Mouse (Mus musculus): ENCODE measurements around the gene Ccdc155.

Ccdc155 gene

DNA sequence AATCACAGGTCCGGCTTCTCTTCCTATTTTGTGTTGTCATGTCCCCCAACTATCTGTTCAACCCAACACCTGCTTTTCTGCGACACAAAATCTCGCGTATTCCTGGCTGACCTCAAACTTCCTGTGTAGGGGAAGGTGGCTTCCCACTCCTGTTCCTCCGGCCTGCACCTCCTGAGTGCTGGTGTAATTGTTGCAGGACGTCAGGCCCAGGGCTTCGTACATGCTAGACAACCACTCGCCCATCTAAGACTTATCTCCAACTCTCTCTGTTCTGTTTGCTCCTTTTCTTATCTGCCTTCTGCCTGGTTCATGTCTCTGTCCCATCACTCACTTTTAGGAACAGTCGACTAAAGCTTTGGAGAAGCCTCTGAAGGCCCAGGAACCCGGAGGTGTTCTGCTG lies 6.4 kb upstream of the Ccdc155 start:
- ChIA-PET CTCF (interaction anchor here in 1 of 4 experiments (1.1 kb wide), 1 partner anchor 38 kb away, joined by 4 read pairs; no protein-coding TSS in a partner anchor), POLR2A (interaction anchor here in 3 of 4 experiments (0.6 to 1.1 kb wide), 5 partner anchors 10 to 360 kb away, joined by 3 to 4 read pairs (median 3); no protein-coding TSS in a partner anchor)

DNA sequence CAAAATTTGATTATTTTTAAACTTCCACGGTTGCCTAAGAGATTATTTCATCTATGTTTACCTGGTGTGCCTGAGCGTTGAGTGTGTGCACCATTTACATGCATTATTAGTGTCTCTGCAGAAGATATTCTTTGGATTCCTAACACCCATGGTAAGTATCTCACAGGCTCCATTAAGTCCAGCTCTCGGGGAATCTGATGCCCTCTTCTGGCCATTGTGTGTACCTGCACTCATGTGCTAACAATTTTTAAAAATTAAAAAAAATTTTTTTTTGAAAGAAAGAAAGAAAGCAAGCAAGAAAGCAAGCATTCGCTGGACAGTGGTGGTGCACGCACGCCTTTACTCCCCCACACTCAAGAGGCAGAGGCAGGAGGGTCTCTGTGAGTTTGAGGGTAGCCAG lies 3.6 kb upstream of the Ccdc155 start:
- ChIA-PET CTCF (interaction anchor here in 3 of 4 experiments (0.6 to 2.7 kb wide), 9 partner anchors 10 to 626 kb away, joined by 3 to 10 read pairs (median 3); partner anchors contain the start of genes Aldh16a1 (in 1 of the 3) and Pih1d1 (in 1 of the 3)), POLR2A (interaction anchor here in 3 of 4 experiments (0.5 to 2.5 kb wide), 11 partner anchors 20 to 436 kb away, joined by 3 to 10 read pairs (median 5); partner anchors contain the start of genes Aldh16a1 (in 1 of the 3) and Cd37 (in 1 of the 3))

DNA sequence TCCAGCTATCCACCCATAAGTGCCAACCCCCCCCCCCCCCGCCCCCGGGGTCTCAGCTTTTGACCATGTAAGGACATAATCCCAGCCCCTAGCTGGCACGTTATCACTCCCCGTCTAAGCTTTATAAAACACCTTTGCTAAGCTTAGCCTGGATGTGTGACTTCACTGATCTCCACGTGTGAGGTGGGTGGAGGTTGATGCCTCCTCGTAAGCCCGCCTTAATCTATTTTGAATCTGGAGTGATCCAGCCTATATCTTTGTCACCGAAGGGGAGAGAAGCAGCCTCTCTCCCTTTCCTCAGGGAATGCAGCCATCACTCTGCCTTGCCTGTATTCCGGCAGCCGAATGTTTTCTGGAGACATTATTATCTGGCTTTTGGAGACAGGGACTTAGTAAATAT lies 2.0 kb downstream of the Ccdc155 start:
- ChIA-PET POLR2A (interaction anchor here in 3 of 4 experiments (0.5 to 1.4 kb wide), 7 partner anchors 48 to 603 kb away, joined by 3 to 4 read pairs (median 3); partner anchors contain the start of gene Aldh16a1 (in 2 of the 3)), CTCF (interaction anchor here in 1 of 4 experiments (0.6 to 0.7 kb wide), 4 partner anchors 33 to 129 kb away, joined by 3 read pairs; no protein-coding TSS in a partner anchor)

DNA sequence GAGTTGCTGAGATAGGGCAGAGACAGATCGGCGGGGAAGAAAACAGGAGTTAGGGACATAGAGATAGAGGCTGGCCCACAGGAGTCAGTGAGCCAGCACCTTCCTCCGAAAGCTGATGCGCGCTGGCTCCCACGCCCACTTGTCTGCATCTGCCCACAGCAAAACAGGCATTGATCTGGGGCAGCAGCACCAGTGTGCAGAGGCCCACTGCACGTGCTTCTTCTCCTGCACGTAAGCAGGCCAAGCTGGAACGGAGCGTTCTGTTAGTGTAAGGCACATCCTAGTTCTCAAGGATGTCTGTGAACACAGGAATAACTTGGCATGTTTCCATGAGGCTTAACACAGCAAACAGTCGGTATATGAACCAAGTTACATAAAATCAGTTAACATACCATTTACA lies 5.7 kb downstream of the Ccdc155 start:
- ChIA-PET POLR2A (interaction anchor here (0.5 to 2.4 kb wide), 30 partner anchors 9 to 561 kb away, joined by 3 to 13 read pairs (median 3); partner anchors contain the start of genes Aldh16a1 (in 2 of the 4), Pih1d1 (in 2 of the 4), Cd37 (in 1 of the 4) and Rcn3 (in 1 of the 4)), CTCF (interaction anchor here (0.5 to 3.2 kb wide), 41 partner anchors 8 to 236 kb away, joined by 3 to 37 read pairs (median 4); partner anchors contain the start of genes Flt3l (in 1 of the 4), Gm45713 (in 1 of the 4), Gys1 (in 1 of the 4) and Rras (in 1 of the 4))

DNA sequence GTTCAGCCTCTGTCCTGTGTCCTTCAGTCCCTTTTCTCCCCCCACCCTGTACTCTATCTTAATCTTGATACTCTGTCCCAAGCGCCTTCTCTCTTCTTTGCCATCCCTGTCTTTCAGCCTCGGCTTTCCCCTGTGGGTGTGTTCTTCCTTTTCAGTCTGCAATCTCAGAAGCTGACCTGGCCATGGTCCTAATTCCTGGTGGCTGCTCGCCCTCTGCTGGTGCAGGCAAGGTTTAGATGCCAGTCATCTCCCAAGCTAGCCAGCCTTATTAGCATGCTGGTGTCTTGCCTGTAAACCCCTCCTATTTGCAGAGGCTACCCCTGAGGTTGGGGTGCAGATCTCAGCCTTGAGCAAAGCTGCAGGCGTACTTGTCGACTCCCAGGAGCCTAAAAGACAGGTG lies 6.3 kb downstream of the Ccdc155 start:
- POLR2A ChIA-PET, result interaction anchor here (0.6 to 2.4 kb wide), 26 partner anchors 9 to 193 kb away, joined by 3 to 13 read pairs (median 4); partner anchors contain the start of genes Aldh16a1 (in 2 of the 4), Pih1d1 (in 2 of the 4), Cd37 (in 1 of the 4) and Rcn3 (in 1 of the 4)

DNA sequence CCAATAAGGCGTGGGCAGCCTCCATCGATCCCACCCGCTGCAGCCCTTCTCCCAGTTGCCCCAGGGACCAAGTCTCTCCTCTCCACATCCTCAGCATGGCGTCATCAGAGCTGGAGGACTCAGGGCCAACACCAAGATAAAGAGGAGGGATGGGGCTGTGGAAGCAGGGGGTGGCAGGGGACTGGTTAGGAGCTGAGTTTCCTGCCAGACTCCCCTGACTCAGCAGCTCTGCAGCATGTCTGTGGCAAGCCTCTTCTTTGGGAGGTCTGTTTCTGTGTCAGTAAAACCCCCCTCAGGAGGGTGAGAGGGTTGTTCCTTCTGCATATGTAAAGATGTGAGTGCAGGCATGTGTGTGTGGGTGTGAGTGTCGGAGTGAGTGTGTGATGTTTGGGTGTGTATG lies 7.7 kb downstream of the Ccdc155 start:
- CTCF ChIA-PET, result interaction anchor here in 3 of 4 experiments (0.6 to 3.2 kb wide), 9 partner anchors 15 to 238 kb away, joined by 3 to 37 read pairs (median 6); partner anchors contain the start of genes Slc17a7 (in 2 of the 3) and Gys1 (in 1 of the 3)
- POLR2A ChIA-PET, result interaction anchor here in 1 of 4 experiments (0.7 to 1.8 kb wide), 5 partner anchors 12 to 381 kb away, joined by 3 to 4 read pairs (median 3); partner anchors contain the start of genes Il4i1, Nup62 and Slc6a16

More for the DNA sequence above, 6.3 kb downstream of the Ccdc155 start:
- CTCF ChIA-PET, result interaction anchor here (0.5 to 3.2 kb wide), 42 partner anchors 8 to 236 kb away, joined by 3 to 37 read pairs (median 4); partner anchors contain the start of genes Flt3l (in 1 of the 4), Gm45713 (in 1 of the 4), Gys1 (in 1 of the 4) and Rras (in 1 of the 4)

DNA sequence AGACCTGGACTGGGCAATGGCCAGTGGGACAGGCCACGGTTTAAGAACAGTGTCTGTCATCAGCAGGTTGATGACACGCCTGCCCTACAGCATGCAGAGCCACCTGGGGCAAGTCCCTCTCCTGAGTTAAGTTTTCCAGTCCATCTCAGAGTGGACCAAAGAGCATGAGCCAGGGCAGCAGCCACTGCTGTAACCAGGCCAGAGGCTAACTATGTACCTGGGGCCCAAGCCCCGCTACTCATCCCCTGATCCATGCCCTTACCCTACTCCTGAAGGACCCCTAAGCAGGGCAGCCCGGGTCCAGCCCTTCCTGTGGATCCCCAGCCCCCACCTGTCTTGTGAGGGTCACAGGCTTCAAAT lies 8.5 kb downstream of the Ccdc155 start:
- POLR2A ChIA-PET, result interaction anchor here in 3 of 4 experiments (0.5 to 1.4 kb wide), 5 partner anchors 8 to 45 kb away, joined by 3 to 6 read pairs (median 4); partner anchors contain the start of genes Ccdc155 (in 1 of the 3) and Slc6a16 (in 1 of the 3)
- CTCF ChIA-PET, result no interaction called here

DNA sequence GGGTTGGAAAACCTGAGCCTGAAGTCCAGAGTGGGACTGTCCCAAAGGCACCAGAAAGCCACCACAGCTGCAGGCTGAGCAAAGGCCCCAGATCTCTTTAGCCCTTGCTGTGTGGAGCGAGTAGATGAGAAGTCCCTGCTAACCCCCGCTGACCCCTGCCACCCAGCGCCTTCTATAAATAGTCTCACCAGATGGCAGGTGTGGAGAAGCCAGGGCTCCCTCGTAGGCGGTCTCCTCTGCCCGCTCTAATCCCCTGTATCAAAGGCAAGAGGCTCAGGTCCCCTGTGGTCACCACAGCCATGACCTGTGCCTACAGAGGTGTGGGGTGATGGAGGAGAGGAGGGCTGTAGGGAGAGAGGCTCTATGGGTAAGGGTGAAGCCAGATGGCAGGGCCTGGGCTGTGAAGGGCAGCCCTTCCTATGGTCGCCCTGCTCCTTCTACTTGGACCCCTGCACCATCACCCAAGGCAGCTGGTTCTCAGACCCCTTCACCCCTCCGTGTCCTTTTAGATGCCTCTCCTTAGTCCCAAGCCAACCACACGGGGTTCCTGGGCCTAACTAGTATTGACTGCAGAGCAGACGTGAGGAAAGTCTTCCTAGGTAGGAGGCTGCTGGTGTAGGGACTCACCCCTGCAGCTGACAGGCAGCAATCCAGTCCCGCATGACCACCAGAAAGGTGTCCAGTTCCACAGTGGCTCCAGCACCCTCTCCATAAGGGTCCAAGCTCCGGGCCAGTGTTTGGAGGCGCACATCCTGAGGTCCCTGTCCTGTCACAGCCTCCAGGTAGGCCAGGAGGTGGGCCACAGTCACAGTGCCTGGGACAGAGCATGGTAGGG lies 9.1 kb downstream of the Ccdc155 start:
- POLR2A ChIA-PET, result interaction anchor here in 3 of 4 experiments (0.5 to 1.7 kb wide), 9 partner anchors 8 to 106 kb away, joined by 3 to 7 read pairs (median 4); partner anchors contain the start of gene Ccdc155 (in 1 of the 3)

DNA sequence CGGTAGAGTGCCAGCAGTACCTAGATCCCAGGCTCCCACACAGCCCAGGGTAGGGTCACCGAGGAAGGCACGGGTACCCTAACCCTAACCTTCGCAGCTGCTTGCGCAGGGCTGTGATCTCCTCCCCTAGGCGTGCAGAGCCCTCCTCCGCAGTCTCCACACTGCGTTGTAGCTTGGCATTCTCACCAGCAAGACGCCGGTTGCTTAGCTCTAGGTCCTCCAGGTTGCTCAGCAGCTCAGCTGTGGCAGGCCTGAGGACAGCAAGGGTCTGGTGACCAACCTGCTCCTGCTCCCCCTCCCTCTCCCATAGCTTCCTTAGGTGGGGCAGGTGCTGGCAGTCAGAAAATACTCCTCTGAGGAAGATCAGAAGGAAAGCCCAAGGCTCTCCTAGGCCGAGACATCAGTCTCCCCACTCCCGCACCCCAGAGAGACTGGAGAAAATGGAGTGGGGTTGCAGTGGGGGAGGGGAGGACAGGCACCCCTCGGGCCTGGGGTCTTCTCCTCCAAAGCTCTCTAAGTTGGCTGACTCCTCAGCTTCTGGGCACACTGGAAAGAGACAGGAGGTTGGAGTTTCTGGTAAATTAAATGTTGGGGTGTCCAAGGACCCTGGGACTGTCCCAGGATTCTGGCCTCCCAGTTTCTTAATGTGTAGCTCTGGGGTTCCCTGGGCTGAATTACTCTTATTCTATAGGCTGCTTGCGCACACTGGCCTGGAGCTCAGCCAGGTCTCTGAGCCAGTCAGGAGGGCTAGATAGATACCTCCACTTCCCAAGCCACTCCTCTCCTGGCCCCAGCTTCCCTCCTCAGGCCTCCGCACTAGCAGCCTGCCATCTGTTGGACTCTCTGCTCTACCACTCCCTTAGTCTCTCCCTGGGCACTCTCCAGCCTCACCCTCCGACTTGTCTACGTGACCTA lies 10.6 kb downstream of the Ccdc155 start:
- POLR2A ChIA-PET, result interaction anchor here in 3 of 4 experiments (0.6 to 1.7 kb wide), 15 partner anchors 8 to 175 kb away, joined by 3 to 13 read pairs (median 3); partner anchors contain the start of genes Ccdc155 (in 2 of the 3), Rps11 (in 1 of the 3) and Tead2 (in 1 of the 3)
- CTCF ChIA-PET, result interaction anchor here in 3 of 4 experiments (0.6 to 3.5 kb wide), 13 partner anchors 10 to 115 kb away, joined by 3 to 15 read pairs (median 4); partner anchors contain the start of genes Ccdc155 (in 1 of the 3), Flt3l (in 1 of the 3) and Gm45713 (in 1 of the 3)

More for the DNA sequence above, 9.1 kb downstream of the Ccdc155 start:
- CTCF ChIA-PET, result interaction anchor here in 1 of 4 experiments (0.7 to 1.8 kb wide), 2 partner anchors 21 to 33 kb away, joined by 3 to 5 read pairs; no protein-coding TSS in a partner anchor

DNA sequence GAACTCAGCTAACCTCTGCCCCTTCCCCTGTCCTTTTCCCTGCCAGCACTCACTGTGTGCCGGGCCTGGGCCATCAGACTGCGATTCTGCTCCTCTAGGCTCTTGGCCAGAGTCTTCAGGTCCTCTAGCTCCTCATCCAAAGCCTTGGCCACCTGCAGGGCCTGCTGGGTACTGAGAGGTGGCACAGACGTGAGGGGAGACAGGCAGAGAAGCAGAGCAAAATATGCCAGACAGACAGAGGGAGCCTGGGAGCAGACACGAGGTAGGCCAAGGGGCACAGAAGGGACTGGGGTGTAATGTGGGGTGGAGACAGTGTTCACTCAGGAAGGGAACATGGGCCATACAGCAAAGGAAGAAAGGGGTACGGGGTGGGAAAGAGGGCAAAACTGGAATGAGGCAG lies 11.3 kb downstream of the Ccdc155 start:
- CTCF ChIA-PET, result interaction anchor here in 3 of 4 experiments (0.6 to 3.5 kb wide), 12 partner anchors 11 to 107 kb away, joined by 3 to 15 read pairs (median 4); partner anchors contain the start of genes Ccdc155 (in 1 of the 3), Flt3l (in 1 of the 3) and Gm45713 (in 1 of the 3)
- POLR2A ChIA-PET, result interaction anchor here in 3 of 4 experiments (0.7 to 2.4 kb wide), 12 partner anchors 8 to 147 kb away, joined by 3 to 12 read pairs (median 4); partner anchors contain the start of genes Ccdc155 (in 2 of the 3) and Rps11 (in 1 of the 3)

DNA sequence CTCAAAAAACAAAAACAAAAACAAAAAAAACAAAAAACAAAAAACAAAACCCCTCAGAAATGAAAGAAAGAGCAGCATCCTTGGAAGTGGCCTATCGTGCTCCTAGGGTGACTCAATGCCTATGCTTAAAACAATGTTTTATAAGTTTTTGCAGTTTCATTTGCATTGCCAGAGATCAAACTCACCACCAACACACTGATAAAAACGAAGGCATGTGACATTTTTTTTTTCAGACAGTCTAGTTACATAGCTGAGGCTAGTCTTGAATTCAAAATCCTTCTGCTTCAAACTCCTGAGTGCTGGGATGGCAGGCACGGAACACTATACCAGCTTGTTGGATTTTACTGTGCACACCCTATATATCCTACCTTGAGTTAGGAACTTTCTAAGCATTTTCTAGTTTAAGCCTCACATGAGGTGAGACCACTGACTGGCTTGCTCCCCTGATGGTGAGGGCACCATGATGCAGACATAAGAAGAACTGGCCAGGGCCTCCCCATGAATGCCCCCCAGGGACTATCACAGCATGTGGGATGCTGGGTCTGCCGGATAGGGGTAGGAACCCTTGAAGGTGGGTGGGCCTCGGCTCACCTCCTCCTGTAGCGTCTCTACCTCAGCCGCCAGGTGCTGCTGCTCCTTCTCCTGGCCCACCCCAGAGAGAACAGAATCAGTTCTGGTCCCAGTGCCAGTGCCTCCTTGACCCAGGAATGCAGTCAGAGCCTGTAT lies 11.9 kb downstream of the Ccdc155 start:
- POLR2A ChIA-PET, result interaction anchor here in 3 of 4 experiments (1.0 to 2.4 kb wide), 11 partner anchors 10 to 124 kb away, joined by 3 to 12 read pairs (median 4); partner anchors contain the start of genes Ccdc155 (in 2 of the 3), Slc17a7 (in 1 of the 3) and Slc6a21 (in 1 of the 3)

DNA sequence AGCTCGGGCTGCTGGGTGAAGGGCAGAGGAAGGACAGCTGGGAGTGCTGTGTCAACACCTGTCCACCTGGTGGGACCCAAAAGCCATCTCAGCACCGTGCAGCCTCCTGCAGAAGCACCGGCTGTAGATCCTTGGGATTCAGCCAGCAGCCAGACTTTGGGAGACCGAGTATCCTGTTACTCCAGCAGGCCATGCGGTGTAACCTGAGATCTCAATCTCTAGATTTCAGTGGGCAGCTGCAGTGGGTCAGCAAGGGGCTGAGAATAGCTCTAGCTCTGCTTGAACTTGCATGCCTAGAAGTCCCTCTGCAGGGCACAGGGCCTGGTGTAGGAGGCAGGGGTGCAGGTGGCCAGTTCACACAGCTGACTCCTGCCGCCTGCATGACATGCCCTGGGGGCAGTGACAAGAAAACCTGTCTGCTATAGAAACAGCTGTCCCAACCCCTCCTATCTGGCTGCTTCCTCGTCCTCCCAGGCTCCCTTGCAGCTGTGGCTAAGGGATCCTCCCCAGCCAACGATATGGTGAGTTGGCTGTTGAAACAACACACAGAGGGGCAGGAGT lies 12.8 kb downstream of the Ccdc155 start:
- CTCF ChIA-PET, result interaction anchor here in 3 of 4 experiments (0.6 to 3.5 kb wide), 6 partner anchors 10 to 55 kb away, joined by 3 to 15 read pairs (median 9); no protein-coding TSS in a partner anchor
- POLR2A ChIA-PET, result interaction anchor here in 3 of 4 experiments (0.5 to 2.4 kb wide), 12 partner anchors 9 to 226 kb away, joined by 3 to 12 read pairs (median 4); partner anchors contain the start of genes Ccdc155 (in 1 of the 3), Prmt1 (in 1 of the 3), Slc17a7 (in 1 of the 3) and Tead2 (in 1 of the 3)

More for the DNA sequence above, 11.9 kb downstream of the Ccdc155 start:
- CTCF ChIA-PET, result interaction anchor here (0.6 to 3.5 kb wide), 11 partner anchors 10 to 95 kb away, joined by 3 to 15 read pairs (median 4); partner anchors contain the start of genes Flt3l (in 1 of the 4) and Gm45713 (in 1 of the 4)

DNA sequence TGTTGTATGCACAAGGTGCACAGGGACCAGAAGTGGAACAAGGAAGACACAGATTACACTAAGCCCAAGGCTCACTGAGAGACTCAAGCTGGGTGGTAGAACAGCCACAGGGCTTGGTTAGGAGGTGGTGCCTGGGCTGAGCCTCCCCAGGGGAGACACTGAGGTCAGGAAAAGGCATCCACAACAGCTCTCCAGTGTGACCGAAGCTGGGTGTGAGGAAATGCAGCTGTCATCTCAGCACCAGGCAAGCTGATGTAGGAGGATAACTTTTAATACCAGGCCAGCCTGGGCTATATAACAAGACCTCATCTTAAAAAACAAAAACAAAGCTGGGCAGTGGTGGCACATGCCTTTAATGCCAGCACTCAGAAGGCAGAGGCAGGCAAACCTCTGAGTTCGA lies 13.5 kb downstream of the Ccdc155 start:
- ChIA-PET CTCF (interaction anchor here in 2 of 4 experiments (1.8 to 3.5 kb wide), 3 partner anchors 9 to 29 kb away, joined by 8 to 14 read pairs (median 10); no protein-coding TSS in a partner anchor), POLR2A (interaction anchor here in 2 of 4 experiments (0.5 to 2.4 kb wide), 8 partner anchors 9 to 227 kb away, joined by 3 to 12 read pairs (median 3); partner anchors contain the start of genes Prmt1 (in 1 of the 2) and Tead2 (in 1 of the 2))

DNA sequence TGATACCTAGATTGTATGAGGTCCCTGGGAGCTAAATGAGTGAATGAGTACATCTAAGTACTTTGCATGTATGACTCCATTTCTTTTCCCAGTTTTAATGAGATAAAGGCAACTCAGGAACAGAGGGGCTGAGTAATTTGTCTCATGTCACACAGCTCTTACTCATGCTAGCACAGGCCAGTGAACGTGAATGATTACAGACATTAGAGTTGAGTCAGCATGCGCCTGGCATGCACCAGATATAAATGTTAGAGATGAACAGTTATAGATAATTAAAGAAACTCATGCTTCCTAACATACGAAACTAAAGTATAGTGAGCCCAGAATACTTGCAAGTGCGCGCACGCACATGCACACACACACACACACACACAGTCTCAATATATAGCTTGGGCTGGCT lies 14.5 kb downstream of the Ccdc155 start:
- ChIA-PET POLR2A (interaction anchor here (0.5 to 2.8 kb wide), 13 partner anchors 9 to 174 kb away, joined by 3 to 10 read pairs (median 3); partner anchors contain the start of genes Aldh16a1 (in 1 of the 4), Ccdc155 (in 1 of the 4) and Scaf1 (in 1 of the 4)), CTCF (interaction anchor here in 2 of 4 experiments (0.8 to 3.3 kb wide), 3 partner anchors 8 to 28 kb away, joined by 3 to 10 read pairs (median 6); no protein-coding TSS in a partner anchor)

All from embryonic stem cell, embryonic (primary cell).